Mouse (Mus musculus) telencephalon, adult 2 months (tissue): ENCODE measurements at regions not wholly inside any gene's neighbourhood (a gene's known extent, or its start where the extent isn't known, plus 50 kb on each side); places are given as distances from the start of the nearest gene placed in this dataset.

Source experiments
- DNase-seq: peaks from one replicate; pipeline ENCODE4 v3.0.0-alpha.2; 2011; ENCODE audit warnings: low read depth, low spot score

DNA sequence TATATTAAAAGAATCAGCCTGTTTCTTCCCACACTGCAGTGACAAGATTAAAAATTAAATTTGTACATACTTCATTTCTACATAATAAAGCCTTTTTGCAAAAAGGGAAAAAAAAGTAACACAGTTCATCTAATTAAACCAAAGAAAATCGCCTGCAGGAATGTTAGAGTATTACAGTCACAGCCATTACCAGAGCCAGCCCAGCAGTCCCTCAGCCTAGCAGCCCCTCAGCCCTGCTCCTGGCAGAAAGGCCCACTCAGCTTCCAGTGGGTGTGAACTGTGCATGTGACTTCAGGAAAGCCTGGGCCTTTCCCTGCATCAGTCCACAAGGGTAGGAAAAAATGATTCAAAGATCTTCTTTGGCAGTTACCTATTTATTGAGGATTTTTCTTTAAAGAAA is 256.8 kb upstream of the 3110018I06Rik start:
- no peak for DNase-seq

DNA sequence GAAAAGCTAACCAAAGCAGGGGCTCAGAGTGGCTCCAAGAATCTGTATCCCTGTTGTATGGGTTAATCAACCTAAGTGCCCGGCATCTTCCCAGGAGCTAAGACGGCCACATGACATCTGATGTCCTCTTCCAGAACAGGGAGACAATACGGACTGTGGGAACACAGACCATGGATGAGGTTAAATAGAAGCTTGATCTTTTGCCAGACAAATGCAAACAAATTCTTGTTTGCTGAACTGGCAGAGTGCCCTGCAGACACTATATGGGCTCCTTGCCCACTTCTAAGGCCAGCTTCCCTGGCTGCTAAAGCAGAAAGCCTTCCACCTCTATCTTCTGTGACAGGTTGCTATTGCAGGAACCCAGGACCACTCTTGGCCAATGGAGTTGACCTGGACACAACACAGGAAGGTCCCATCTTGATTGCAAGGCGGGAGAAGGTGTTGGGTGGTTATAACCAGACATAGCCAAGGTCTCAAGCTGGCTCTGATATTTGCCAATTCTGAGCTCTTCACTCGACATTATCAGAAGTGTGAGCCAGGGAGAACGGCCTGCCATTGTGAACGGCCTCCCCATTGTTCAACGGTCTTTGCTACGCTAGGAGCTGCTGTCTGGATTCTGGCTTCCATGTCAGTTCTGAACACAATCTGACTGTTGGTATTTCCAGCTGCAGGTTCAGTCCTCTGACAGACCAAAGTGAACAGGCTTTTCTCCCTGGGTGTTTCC is 237.5 kb upstream of the 3110018I06Rik start:
- DNase-seq = no peak

DNA sequence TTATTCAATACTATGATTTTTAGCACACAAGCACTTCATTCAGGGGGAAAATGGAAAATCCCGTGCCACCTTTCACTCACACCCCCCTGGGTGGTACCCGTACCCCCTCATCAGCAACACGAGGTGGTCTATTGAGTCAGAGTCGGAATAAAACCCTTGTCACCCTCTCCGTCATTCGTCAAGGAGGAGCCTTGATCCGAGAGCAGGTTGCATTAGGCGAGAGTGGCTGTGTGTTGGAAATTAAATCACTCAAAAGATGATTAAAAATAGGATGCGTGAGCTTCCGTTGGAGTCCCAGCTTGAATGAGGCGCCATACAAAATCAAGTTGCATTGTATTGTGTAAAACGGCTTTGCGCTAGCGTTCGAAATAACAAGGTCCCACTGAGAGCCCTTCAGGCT is 236.5 kb upstream of the 3110018I06Rik start:
- no peak for DNase-seq

DNA sequence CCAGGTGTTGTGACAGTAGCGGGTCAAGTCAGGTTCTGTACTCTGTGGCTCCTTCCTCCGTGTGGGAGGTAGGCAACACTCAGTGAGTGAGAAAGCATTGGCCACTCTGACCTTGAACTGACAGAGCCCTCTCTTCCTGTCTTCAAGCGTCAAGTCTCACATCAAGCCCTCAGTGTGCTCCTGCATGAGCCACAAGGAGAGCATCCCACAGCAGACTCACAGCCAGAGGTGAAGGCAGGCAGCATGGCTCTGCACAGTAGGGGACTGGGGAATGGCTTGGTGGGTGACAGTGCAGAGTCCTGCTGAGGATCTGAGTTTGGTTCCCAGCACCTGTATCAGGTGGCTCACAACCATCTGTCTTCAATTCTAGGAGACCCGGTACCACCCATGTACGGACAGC is 226.4 kb upstream of the 3110018I06Rik start:
- no peak for DNase-seq

DNA sequence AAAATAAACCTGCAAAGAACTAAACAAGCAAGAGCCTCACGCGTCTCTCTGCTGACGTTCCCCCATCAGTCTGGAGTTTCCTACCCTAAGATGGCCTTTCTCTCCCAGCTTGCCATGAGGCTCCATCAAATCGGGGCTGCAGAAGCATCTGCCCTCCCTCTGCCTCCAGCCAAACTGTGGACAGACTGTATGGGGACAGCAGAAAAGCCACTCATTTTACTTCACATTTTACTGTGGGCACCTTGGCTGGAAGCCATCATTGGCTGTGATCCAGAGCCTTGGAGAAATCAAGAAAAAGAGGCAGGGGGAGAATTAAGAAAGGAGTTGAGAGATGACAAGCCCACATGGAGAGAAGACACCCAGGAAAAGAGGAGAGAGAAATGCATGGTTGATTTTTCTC is 225.9 kb upstream of the 3110018I06Rik start:
- DNase-seq = no peak

DNA sequence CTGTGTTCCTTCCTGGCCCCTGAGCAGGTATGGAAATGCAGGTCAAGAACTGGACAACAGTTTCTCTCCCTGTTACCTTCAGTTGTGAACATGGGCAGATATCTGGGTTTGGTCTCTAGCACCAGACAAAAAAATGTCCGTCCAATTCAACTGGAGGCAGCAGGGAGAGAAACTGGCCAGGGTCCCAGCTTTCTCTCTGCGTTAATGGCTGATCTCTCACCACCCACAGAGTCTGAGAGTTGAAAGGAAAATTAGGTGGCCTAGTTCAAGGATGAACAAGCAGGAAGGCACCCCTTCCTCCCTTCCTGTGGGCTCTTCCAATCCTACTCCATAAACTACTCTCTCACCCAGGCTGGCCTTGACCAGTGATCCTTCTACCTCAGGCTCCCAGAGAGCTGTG is 221.7 kb upstream of the 3110018I06Rik start:
- DNase-seq = no peak

DNA sequence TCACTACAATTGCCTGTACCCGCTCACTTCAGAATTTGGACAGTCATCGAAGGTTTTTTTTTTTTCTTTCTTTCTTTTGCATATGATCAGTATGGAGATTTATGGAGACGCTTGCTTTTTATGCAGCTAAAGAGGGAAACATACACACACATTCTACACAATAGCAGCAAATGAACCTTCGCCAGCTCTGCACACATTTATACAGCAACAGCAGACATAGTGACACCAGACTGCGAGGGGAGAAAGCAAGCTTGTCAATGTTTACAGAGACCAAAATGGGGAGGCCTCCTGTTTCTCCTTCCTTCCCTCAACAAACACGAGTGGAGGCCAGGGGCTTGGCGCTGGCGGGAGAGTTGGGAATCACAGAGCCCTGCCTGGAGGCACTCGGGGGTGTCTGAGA is 202.8 kb upstream of the 3110018I06Rik start:
- peak; percentile 11 for DNase-seq

DNA sequence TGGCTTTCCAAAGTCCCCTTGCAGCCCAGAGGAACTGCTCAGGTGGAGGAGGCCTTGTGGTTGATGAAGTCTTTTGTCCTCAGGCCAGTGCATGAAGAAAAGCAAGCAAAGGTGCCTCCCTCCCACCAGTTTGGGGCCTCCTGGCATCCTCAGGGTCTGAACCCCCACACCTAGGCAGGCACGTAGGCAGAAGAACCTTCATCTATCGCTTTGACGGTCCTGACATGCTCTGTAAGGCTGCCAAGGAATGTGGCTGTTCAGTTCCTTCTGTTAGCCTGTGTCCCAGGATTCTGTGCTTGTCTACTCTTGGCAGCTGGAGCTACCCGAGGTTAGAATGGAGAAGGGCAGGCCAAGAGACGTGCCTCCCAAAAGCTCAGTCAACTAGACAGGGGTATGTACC is 197.1 kb upstream of the 3110018I06Rik start:
- DNase-seq = no peak

DNA sequence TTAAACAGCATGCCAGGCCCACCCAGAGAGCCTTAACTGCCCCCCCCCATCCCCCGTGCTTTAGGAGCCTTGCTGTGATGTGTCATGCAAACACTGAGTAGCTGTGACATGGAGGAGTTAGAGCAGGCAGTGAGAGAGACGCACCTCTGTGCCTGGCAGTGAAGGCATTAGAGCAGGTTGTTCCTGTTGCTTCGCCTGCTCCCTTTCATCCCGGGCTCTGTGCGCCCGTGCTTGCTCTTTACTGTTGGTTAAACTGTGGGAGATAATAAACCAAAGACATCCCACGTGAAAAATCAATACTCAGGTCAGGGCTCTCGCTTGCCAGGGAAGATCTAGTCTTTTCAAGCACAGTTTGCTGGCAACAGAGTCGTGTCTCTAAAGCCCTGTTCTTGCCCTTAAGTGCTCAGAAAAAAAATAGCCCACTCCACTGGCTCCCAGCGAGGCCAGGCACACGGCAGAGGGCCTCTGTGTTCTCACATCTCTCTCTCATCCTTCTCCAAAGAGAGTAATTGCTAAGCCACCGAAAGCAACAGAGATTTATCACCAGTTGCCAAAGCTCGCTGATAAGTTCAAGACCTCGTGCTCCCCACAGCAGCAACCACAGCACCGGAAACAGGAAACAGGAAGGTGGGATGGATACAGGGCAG is 181.2 kb upstream of the 3110018I06Rik start:
- DNase-seq = no peak

DNA sequence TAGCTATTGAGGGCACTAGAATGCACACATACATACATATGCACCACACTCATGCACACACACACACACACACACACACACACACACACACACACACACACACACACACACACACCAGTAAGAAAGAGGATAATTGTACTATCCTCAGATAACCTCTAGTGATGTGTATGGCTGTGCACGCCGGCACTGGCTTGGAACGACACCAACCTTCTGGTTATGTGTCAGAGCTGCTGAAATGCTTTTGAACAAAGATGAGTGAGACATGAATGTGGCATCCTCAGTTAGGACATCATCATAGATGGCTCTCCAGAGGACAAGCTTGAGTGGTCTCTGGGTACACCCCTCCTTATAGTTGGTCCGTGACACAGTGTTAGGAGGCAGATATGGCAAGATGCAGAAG is 173.0 kb upstream of the 3110018I06Rik start:
- DNase-seq = no peak

DNA sequence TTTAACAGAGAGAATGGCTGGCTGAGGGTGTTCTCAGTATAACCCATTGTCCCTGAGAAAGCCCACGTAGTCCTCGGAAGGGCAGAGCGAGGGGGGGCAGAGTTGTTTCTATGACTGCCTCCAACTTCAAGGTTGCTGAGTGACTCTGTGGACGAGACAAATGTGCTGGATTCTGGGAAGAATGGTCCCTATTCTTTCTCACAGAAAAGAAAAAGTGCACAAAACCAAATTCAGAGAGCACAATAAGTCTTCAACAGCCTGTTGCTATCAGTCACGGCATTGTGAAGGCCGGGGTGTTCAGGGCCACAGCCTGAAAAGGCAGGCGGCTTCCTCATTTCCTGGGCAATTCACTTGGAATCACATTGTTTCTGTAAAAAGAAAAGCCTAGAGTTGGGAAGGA is 165.6 kb upstream of the 3110018I06Rik start:
- no peak for DNase-seq

DNA sequence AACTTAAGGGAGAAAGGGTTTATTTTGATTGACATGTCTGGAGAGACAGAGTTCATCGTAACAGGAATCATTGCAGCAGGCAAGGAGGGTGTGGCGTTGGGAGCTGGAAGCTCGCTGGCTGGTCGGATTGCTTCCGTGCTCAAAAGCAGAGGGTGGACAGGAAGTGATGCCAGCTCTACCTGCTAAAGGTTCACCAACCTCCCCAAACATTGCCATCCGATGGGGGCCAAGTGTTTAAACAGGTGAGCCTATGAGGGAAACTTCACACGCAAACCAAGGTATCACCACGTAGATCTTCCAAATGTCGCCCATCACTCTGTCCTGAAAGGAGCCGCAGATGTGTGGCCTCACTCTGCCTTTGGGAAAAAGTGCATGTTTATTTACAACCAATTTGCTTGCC is 162.3 kb upstream of the 3110018I06Rik start:
- DNase-seq = no peak

DNA sequence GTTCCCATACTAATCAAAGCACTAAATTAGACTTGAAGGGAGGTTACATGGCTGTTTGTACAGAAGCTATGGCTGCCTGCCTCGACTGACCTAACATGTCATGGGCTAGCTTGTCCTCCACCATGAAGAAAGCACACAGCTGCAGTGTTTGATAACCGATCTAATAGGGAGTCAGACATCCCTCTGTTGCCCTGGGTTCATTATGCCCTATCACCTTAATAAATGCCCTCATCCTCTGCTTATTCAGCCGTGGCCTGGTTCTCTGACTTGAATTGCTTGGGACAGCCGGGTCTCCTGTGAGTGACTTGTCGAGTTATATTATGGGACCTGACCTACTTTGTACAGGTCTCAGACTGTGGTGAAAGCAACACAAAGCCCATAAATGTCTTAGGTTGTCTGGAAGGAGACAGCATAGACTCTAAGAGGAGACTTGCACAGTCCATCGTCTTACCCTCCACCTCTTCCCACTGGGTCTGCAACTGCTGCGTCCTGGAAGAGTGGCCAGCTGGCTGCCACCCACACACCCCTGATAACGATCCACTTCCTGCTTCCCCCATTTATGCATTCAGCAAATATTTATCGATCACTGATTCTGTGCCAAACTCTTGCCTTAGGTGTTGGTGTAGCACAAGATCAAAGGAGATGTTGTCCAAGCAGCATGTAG is 161.2 kb upstream of the 3110018I06Rik start:
- DNase-seq = no peak

DNA sequence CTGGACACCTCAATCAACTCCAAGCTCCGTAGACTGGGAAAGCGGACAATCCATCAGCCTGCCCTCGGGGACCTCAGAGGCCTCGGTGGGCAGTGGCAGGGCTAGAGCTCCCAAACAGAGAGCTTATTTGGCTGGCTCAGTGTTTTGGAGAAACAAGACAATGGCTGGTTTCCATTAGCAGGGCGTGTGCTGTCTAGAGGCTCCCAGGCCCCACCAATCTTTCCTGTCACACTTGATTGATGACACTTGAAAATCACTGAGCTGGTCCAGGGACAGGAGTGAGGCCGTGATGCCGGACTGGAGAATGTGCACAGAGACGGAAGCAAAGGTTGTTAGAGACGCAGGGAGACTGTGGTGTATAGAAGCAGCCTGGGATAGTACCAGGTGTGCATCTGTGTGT is 159.4 kb upstream of the 3110018I06Rik start:
- no peak for DNase-seq

DNA sequence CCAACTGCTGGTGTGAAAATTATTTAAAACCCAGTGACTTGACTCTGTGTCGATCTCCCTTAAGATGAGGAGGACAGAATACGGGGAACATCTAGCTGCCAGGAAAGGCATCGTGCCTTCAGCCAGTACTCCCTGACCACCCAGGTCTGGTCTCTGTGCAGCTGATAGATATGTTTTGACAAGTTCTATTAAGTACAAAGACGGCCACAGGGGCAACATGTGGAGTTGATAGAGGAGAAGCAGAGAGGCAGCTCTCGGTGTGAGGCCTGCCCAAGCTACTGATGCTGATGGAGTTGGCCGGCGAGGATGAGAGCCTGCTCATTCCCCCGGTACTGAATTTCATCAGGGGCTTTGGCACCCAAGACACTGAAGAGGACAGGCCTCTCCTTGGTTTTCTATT is 154.1 kb upstream of the 3110018I06Rik start:
- no peak for DNase-seq

DNA sequence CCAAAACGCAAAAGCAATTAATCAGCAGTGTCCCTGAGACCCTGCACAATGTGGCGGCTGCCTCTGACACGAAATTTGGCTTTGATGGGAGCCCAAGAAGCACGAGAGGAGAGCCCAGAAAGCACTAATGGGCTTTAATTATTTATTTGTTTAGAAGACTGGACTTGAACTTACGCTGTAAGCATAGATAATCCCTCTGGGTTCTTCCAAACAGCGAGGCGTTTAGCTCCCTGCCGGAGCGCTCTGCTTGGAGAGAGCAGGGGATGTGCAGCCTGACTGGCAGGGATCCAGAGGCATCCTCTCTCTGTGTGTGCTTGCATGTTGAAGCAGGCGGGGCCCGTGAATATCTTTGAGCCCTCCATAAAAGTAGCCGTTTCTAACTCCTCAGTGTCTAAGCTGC is 153.3 kb upstream of the 3110018I06Rik start:
- no peak for DNase-seq

DNA sequence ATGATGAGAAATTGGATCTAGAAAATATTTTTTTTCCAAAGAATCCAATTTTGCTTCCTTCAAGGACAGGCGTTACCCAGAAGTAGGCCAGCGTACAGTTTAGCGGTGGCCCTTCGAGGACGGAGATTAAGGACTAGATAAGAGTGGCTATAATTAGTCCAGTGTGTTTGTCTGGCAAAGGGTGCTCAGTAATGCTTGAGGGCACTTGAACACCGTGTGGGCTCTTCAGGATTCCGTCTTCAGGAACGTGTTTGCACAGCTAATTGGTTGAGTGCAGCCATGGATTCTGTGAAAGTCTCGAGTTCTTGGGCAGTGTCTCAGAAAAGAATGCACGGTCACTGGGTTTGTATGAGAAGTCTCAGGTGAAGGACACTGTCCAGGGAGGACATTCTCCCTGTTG is 149.7 kb upstream of the 3110018I06Rik start:
- DNase-seq = no peak

DNA sequence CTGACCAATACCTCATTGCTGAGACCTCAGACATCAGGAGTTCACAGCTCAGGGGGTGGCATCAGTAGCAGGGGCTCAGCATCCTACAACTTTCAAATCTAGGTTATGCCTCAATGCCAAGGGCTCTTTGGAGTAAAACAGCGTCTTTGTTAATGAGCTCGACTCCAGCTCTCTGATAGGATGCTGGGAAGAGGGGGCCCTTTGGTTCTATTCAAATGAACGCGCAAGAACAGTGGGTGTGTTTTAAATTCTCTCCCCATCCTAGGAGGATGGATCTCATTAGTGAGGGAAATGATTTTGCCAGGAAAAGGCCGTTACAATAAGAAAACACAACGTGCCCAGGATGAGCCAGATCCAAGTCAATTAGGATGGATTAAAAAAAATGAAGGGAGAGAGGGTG is 132.2 kb upstream of the 3110018I06Rik start:
- no peak for DNase-seq

DNA sequence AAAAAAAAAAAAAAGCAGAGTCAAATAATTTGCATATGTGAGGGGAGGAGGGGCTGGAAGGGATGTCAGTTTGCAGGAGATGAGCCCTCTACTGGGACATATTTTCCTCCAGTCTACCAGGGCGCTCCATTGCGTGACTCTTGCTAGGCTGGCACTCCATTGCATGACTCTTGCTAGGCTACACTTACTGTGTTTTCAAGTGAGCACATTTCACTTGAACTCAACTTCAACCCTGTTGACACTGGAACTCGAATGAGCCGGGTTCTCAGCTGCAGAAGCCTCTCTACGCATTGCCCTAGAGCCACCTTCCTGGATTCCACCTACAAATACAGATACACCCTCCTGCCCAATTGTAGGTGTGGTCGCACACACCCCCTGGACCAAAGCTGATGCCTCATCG is 131.5 kb upstream of the 3110018I06Rik start:
- DNase-seq = no peak

DNA sequence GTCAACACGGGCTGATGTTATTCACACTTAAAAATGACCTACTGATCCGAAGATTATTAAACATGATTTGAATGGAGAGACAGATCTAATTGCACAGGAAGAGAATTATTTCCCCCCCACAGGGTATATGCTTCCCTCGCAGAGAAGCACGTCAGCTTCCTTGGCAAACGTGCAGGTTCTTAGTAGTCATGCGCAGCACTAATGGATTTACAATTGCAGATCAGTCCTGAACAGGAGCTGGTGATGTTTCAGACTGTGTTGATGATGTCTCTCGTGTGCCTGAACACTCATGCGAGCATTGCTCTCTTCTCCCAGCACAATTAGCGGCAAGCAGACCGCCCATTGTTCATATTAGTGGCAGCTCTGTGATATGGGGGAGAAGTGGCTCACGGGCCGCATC is 127.9 kb upstream of the 3110018I06Rik start:
- DNase-seq = no peak

DNA sequence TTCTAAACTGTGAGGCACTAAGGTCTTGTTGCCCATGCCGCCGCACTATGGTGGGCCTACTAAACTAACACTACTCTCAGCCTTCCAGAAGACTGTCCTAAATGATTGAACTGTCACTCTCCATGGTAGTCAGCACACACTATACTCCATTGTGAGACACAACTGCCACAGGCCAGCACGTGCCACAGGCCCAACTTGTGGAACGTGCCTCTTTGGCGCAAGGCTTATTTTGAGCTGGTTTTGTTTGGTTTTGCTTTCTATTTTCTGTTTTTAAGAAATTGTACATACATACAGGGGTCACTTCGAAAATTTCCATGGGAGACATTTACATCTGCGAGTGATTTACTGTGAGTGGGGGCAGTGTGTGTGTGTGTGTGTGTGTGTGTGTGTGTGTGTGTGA is 126.8 kb upstream of the 3110018I06Rik start:
- no peak for DNase-seq

DNA sequence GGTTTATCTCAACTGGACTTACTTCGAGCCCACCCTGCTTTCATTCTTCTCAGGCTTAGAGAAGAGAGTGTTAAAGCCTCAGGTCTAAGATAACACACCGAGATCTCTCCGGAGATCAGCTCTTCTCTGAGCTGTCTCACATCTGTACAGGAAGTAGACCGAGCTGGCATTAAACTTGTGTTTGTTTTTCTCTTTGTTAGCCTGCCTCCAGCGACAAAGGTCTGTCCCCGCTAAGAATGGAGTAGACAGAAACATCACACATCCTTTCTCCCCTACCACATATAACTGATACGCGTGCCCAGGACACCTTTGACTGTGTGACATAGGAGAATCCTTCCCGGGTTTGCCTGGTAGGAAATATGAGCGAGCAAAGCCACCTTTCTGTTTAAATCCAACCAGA is 126.3 kb upstream of the 3110018I06Rik start:
- no peak for DNase-seq

DNA sequence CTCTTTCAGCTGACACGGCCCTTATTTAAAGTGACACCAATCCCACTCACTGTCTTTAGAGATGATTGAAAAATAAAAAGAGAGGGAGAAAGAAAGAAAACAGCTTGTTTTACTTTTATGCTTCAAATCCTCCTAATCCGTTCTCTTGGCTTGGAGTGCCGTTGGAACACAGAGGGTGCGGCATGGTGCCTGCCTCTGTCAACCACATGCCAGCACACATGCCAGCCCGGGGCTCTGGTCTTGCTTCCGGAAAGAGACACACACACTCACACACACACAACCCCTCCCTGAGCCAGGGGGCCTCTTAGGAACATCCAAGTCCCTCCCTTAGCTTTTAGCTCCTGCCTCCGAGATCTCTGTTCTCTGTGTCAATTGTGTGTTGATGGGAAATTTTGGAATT is 116.2 kb upstream of the 3110018I06Rik start:
- DNase-seq = no peak
